Mouse (Mus musculus) intestine, postnatal 0 days (tissue): Measurements from ENCODE around the gene Samhd1. TPM values are rescaled to one million over a fixed set of nuclear protein-coding genes. Genes with fewer than 3 reads are reported as not detected.

Source experiments
- ATAC-seq: fragments of 200-750 bp; cut with Nextera tagmentation; 2 replicates; pipeline ENCODE4 v1.8.0; 2017; ENCODE audit warnings: mild to moderate bottlenecking, moderate TSS enrichment, moderate library complexity
- H3K27ac ChIP-seq: fragments of 300-500 bp; sonication (generic); 2 replicates; pipeline ENCODE4 v1.5.1; 2014; ENCODE audit warnings: mild to moderate bottlenecking, low read depth, low read length, moderate library complexity
- H3K27me3 ChIP-seq: fragments of 300-500 bp; sonication (generic); replicated peaks from 2 replicates; pipeline ENCODE4 v1.6.1; 2014; ENCODE audit warnings: low read length, mixed read lengths; ENCODE audit not compliant: control insufficient read depth, insufficient read depth
- H3K36me3 ChIP-seq: fragments of 300-500 bp; sonication (generic); 2 replicates; pipeline ENCODE4 v1.6.1; 2014; ENCODE audit warnings: mild to moderate bottlenecking, moderate library complexity; ENCODE audit not compliant: control insufficient read depth, insufficient read depth
- H3K4me1 ChIP-seq: fragments of 300-500 bp; sonication (generic); replicated peaks from 2 replicates; pipeline ENCODE4 v1.6.1; 2014; ENCODE audit warnings: antibody characterized with exemption, low read length, mixed read lengths; ENCODE audit not compliant: control insufficient read depth, insufficient read depth
- H3K4me2 ChIP-seq: fragments of 300-500 bp; sonication (generic); replicated peaks from 2 replicates; pipeline ENCODE4 v1.6.1; 2014; ENCODE audit warnings: low read depth, mild to moderate bottlenecking, moderate library complexity
- H3K4me3 ChIP-seq: fragments of 300-500 bp; sonication (generic); 2 replicates; pipeline ENCODE4 v1.5.1; 2014; ENCODE audit warnings: low read depth, low read length
- H3K9ac ChIP-seq: fragments of 300-500 bp; sonication (generic); 2 replicates; pipeline ENCODE4 v1.6.1; 2014; ENCODE audit warnings: mild to moderate bottlenecking, low read depth, low read length
- H3K9me3 ChIP-seq: fragments of 300-500 bp; sonication (generic); 2 replicates; pipeline ENCODE4 v1.6.1; 2016; ENCODE audit warnings: mixed run types; ENCODE audit not compliant: control insufficient read depth
- CTCF ChIP-seq: sonication (generic); IDR thresholded peaks from 2 replicates; pipeline ENCODE4 v1.5.1; 2016; ENCODE audit warnings: low read depth, mild to moderate bottlenecking, control low read depth, antibody characterized with exemption, moderate library complexity
- WGBS: fragments of 180-500 bp; shearing (Covaris S2); extraction: QIAGEN DNeasy Blood & Tissue Kit; methylation state at CpG from one replicate; pipeline ENCODE4 v1.1.7; 2014; 5-methylcytosine and 5-hydroxymethylcytosine counted together
- polyA plus RNA-seq: library from polyadenylated mRNA; unstranded; fragments of >200 nt; fragmentation: Nextera tagmentation; extraction: Ambion mirVana; gene quantifications from 2 replicates; pipeline ENCODE4 v1.2.1, GENCODE M21; 2015

The Samhd1 gene
- polyA plus RNA-seq, 1 experiment from 2014 or later: 29.4 TPM

- Histone ChIP-seq H3K27ac (no peak overlapping the region), H3K4me1 (no peaks in the 10 kb centered on the region), H3K9me3 (no peaks in the 10 kb centered on the region), H3K9ac (no peak overlapping the region), H3K27me3 (no peaks in the 10 kb centered on the region), H3K4me3 (no peak overlapping the region), H3K36me3 (peaks cover 44% of the 10 kb centered on the region), H3K4me2 (no peak overlapping the region)
- WGBS: 87% methylated on average over 5 of the region's 5 CpGs
- no peak for ATAC-seq
- no peak for TF ChIP-seq CTCF
These were observed 13.4 kb upstream of the Samhd1 start for GRCm38 (mm10) chr2:157148417-157148816.

GRCm38 (mm10) chr2:157147397-157148020 is 12.4 kb upstream of the Samhd1 start:
- Histone ChIP-seq H3K9me3 (no peaks in the 10 kb centered on the region), H3K4me3 (no peak overlapping the region), H3K27ac (no peak overlapping the region), H3K4me1 (no peaks in the 10 kb centered on the region), H3K36me3 (peaks cover 40% of the 10 kb centered on the region; the same call in 1 of the 2 replicates), H3K27me3 (no peaks in the 10 kb centered on the region), H3K4me2 (no peak overlapping the region), H3K9ac (no peak overlapping the region)
- WGBS: 69% methylated on average over 9 of the region's 9 CpGs
- ATAC-seq: no peak
- no peak for TF ChIP-seq CTCF

GRCm38 (mm10) chr2:157145173-157145572 is 10.1 kb upstream of the Samhd1 start:
- TF ChIP-seq CTCF: no peak
- Histone ChIP-seq H3K27ac (no peak overlapping the region), H3K4me3 (no peak overlapping the region), H3K4me1 (no peaks in the 10 kb centered on the region), H3K36me3 (peaks cover 17% of the 10 kb centered on the region; the same call in 1 of the 2 replicates), H3K4me2 (no peak overlapping the region), H3K9ac (no peak overlapping the region), H3K27me3 (no peaks in the 10 kb centered on the region), H3K9me3 (no peaks in the 10 kb centered on the region)
- no peak for ATAC-seq
- 32% methylated on average over 1 of the region's 1 CpGs for WGBS

GRCm38 (mm10) chr2:157144132-157144531 is 9.1 kb upstream of the Samhd1 start:
- no peak for ATAC-seq
- Histone ChIP-seq H3K27me3 (no peaks in the 10 kb centered on the region), H3K4me1 (no peaks in the 10 kb centered on the region), H3K27ac (no peak overlapping the region), H3K9ac (no peak overlapping the region), H3K9me3 (no peaks in the 10 kb centered on the region), H3K4me2 (no peak overlapping the region), H3K4me3 (no peak overlapping the region), H3K36me3 (peaks cover 7% of the 10 kb centered on the region; the same call in 1 of the 2 replicates)
- 85% methylated on average over 5 of the region's 5 CpGs for WGBS
- TF ChIP-seq CTCF: no peak

- H3K4me2 ChIP-seq: no peak overlapping the region
- H3K27ac ChIP-seq: no peak overlapping the region
- H3K4me1 ChIP-seq: no peaks in the 10 kb centered on the region
- TF ChIP-seq CTCF: no peak
- no peak overlapping the region for H3K4me3 ChIP-seq
- H3K36me3 ChIP-seq: no peaks in the 10 kb centered on the region; the same call in 1 of the 2 replicates
- no peak overlapping the region for H3K9ac ChIP-seq
- no peaks in the 10 kb centered on the region for H3K9me3 ChIP-seq
- no peaks in the 10 kb centered on the region for H3K27me3 ChIP-seq
- 82% methylated on average over 4 of the region's 4 CpGs for WGBS
- no peak for ATAC-seq
These were observed 6.9 kb upstream of the Samhd1 start for GRCm38 (mm10) chr2:157141962-157142361.

DNA sequence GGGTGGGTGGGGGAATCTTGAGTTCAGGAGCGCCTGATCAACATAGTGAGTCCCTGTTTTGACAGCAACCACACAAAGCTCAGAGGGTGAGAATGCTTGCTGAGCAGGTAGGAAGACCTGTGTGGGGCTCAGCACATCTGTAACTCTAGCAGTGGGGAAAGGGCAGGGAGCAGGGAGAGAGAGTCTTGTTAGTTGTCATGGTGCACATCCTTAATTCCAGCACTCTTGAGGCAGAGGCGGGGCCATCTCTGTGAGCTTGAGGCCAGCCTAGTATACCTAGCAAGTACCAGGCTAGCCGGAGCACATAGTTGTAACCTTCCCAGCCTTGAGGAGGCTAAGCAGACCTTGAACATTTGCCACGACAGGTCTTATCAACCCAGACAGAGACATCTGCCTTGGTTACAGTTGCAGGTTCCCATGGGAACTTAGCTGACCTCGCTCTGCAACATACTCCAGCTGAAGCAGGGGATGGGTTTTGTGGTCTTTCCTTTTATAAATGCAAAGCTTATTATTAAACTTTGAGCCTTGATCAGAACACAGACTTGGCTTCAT is 4.3 kb upstream of the Samhd1 start:
- no peaks in the 10 kb centered on the region for H3K36me3 ChIP-seq
- 0 out of 2 replicates have a peak, but pooled peaks cover 4% of the 10 kb centered on the region for H3K4me1 ChIP-seq
- H3K9ac ChIP-seq: no peak overlapping the region
- no peak for ATAC-seq
- H3K4me2 ChIP-seq: no peak overlapping the region
- no peak for TF ChIP-seq CTCF
- no peak overlapping the region for H3K27ac ChIP-seq
- 88% methylated on average over 5 of the region's 5 CpGs for WGBS
- no peaks in the 10 kb centered on the region for H3K27me3 ChIP-seq
- H3K4me3 ChIP-seq: no peak overlapping the region
- H3K9me3 ChIP-seq: no peaks in the 10 kb centered on the region
